Mouse (Mus musculus) forebrain, postnatal 0 days (tissue): ENCODE data around the gene Atp1a2. TPM values are rescaled to one million over a fixed set of nuclear protein-coding genes. Genes with fewer than 3 reads are reported as not detected.

Source experiments
- ATAC-seq: fragments of 200-750 bp; cut with Nextera tagmentation; 2 replicates; pipeline ENCODE4 v1.8.0; 2017; ENCODE audit warnings: mild to moderate bottlenecking, moderate library complexity
- DNase-seq: peaks from one replicate; pipeline ENCODE4 v3.0.0-alpha.2; 2015
- H3K27ac ChIP-seq: fragments of 300-500 bp; sonication (generic); 2 replicates; pipeline ENCODE4 v1.5.1; 2014; ENCODE audit warnings: low read depth, mild to moderate bottlenecking, antibody characterized with exemption, low read length, moderate library complexity, mixed read lengths
- H3K27me3 ChIP-seq: fragments of 300-500 bp; sonication (generic); 2 replicates; pipeline ENCODE4 v1.6.1; 2014; ENCODE audit warnings: mild to moderate bottlenecking, low read length, mixed read lengths; ENCODE audit not compliant: insufficient read depth
- H3K36me3 ChIP-seq: fragments of 300-500 bp; sonication (generic); 2 replicates; pipeline ENCODE4 v1.6.1; 2014; ENCODE audit warnings: mild to moderate bottlenecking, moderate library complexity; ENCODE audit not compliant: insufficient read depth
- H3K4me1 ChIP-seq: fragments of 300-500 bp; sonication (generic); 2 replicates; pipeline ENCODE4 v1.6.1; 2014; ENCODE audit warnings: antibody characterized with exemption; ENCODE audit not compliant: insufficient read depth
- H3K4me2 ChIP-seq: fragments of 300-500 bp; sonication (generic); 2 replicates; pipeline ENCODE4 v1.6.1; 2014; ENCODE audit warnings: low read depth, mild to moderate bottlenecking, moderate library complexity
- H3K4me3 ChIP-seq: fragments of 300-500 bp; sonication (generic); 2 replicates; pipeline ENCODE4 v1.5.1; 2014; ENCODE audit warnings: low read depth, low read length, mixed read lengths
- H3K9ac ChIP-seq: fragments of 300-500 bp; sonication (generic); 2 replicates; pipeline ENCODE4 v1.6.1; 2014; ENCODE audit warnings: mild to moderate bottlenecking
- H3K9me3 ChIP-seq: fragments of 300-500 bp; sonication (generic); 2 replicates; pipeline ENCODE4 v1.6.1; 2016; ENCODE audit warnings: low read length
- CTCF ChIP-seq: sonication (generic); IDR thresholded peaks from 2 replicates; pipeline ENCODE4 v1.5.1; 2016; ENCODE audit warnings: antibody characterized with exemption, control low read depth, low read depth
- WGBS: fragments of 180-500 bp; shearing (Covaris S2); extraction: QIAGEN DNeasy Blood & Tissue Kit; methylation state at CpG from one replicate; pipeline ENCODE4 v1.1.7; 2014; 5-methylcytosine and 5-hydroxymethylcytosine counted together
- polyA plus RNA-seq: library from polyadenylated mRNA; unstranded; fragments of >200 nt; fragmentation: Nextera tagmentation; extraction: Ambion mirVana; gene quantifications from 2 replicates; pipeline ENCODE4 v1.2.1, GENCODE M21; 2015
- total RNA-seq: library from RNA; depleted of rRNA; stranded (reverse); fragments of >200 nt; gene quantifications from 2 replicates; pipeline ENCODE4 v1.2.3, GENCODE M21; 2014

Gene Atp1a2
- total and polyA plus RNA-seq, 2 experiments from 2014 or later = 75.2 to 294 TPM

DNA sequence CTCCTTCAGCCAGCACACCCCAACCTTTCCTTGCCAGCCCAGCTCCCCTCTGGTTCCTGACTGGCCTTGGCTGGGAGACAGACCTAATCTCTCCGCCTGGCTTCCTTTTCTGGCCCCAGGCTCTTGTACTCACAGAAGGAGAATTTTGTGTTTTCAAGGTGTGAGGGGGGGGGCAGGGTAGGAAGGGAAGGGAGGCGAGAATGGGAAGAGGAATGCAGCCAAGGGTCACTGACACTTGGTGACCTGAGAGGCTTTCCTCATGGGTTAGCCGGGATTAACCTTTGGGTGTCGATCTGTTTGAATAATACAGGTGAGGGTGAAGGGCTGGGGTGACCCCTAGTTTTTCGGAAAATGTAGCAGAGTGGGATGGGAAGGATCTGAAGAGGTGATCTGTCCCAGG lies 23.7 kb downstream of the Atp1a2 start:
- H3K36me3 ChIP-seq = no peaks in the 10 kb centered on the region
- no peak overlapping the region for H3K4me2 ChIP-seq
- no peaks in the 10 kb centered on the region for H3K9me3 ChIP-seq
- no peak overlapping the region for H3K9ac ChIP-seq
- ATAC-seq = no peak
- peaks cover 5% of the 10 kb centered on the region; the same call in 1 of the 2 replicates for H3K4me1 ChIP-seq
- no peak overlapping the region for H3K27ac ChIP-seq
- TF ChIP-seq CTCF = no peak
- H3K4me3 ChIP-seq = no peak overlapping the region
- DNase-seq = no peak
- 75% methylated on average over 5 of the region's 5 CpGs for WGBS
- no peaks in the 10 kb centered on the region for H3K27me3 ChIP-seq

DNA sequence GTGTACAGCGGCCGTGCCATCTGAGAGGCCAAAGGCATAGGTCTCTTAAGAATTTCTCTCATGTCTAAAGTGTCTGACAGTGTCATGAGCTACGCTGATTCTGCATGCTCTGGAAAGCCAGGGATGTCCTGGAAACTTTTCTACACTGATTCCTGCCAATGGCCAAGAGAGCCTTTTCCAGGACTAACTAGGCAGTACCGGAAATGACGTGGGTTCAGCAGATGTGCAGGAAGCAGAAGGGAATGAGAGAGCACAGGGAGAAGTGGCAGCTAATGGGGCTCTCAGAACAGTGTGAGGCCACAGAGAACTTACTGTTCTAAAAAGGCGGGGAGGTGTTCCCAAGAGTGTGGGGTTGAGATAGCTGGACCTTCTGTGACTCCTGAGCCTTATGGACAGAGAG lies 24.5 kb downstream of the Atp1a2 start:
- H3K4me3 ChIP-seq = no peak overlapping the region
- H3K9ac ChIP-seq = no peak overlapping the region
- no peaks in the 10 kb centered on the region for H3K36me3 ChIP-seq
- no peak overlapping the region for H3K4me2 ChIP-seq
- 94% methylated on average over 6 of the region's 6 CpGs for WGBS
- no peak for TF ChIP-seq CTCF
- no peaks in the 10 kb centered on the region for H3K27me3 ChIP-seq
- no peaks in the 10 kb centered on the region for H3K9me3 ChIP-seq
- DNase-seq (no peak), ATAC-seq (no peak)
- no peak overlapping the region for H3K27ac ChIP-seq
- H3K4me1 ChIP-seq = peaks cover 5% of the 10 kb centered on the region; the same call in 1 of the 2 replicates

DNA sequence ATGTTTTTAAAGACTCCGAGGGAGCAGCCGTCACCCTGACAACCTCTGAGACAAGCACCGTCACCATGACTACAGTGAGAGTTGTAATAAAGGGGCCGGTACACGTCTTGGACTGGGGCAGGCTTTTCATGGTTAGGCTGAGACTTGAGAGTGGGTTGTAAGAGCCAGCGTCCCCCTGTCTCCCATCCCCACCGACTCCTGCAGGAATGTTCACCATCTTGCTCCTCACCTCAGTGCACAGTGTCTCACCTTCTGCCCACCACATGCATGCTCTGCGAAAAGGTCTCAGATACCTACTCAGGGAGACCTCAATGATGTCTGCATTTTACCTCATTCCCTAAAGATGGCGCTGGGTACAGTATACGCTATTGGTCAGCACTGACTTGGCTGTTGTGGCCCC lies 26.1 kb downstream of the Atp1a2 start:
- Histone ChIP-seq H3K9me3 (no peaks in the 10 kb centered on the region), H3K4me2 (no peak overlapping the region), H3K27me3 (no peaks in the 10 kb centered on the region), H3K9ac (no peak overlapping the region), H3K36me3 (no peaks in the 10 kb centered on the region), H3K27ac (no peak overlapping the region), H3K4me3 (no peak overlapping the region), H3K4me1 (peaks cover 5% of the 10 kb centered on the region; the same call in 1 of the 2 replicates)
- DNase-seq (peak; percentile 52), ATAC-seq (peak; percentile 96)
- WGBS = 33% methylated on average over 10 of the region's 10 CpGs
- TF ChIP-seq CTCF = no peak

DNA sequence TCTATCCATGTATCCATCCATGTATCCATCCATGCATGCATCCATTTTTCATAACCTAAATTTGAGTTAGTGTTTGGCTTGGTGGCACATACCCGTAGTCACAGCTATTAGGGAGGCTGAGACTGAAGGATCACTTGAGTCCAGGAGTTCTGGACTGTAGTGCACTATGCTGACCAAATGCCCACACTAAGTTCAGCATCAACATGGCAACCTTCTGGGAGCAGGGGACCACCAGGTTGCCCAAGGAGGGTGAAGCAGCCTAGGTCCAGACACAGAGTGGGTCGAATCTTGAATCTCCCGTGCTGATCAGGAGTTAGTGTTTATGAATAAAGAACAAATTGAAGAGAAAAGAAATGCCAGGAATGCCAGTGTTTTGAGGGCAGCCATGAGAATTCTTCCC lies 26.7 kb downstream of the Atp1a2 start:
- peak; percentile 38 for ATAC-seq

DNA sequence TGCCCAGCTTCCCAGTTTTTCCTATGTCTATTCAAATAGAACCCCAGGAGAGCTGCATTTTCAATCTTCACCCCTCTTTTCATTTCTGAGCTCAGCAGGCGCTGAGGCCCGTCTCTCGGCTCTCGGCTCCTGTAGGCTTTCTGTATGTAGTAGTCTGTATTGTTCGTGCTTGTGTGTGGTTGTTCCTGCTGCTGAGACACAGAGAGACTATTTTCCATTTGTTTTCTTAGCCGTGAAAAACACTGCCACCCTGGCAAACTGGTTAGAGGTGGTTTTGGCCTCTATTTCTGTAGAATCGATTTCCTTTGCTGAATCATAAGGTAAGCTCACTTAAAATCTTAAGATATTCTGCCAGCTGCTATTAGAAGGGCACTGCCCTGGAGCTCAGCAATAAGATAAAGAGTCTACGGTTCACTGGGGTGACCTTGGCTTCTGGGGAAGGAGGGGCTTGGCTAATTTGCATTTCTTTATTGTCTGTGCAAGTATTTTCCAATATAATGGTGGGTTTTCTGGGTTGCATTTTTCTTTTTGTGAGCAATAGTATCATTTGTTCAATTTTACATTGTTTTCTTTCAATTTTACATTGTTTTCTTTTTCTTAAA lies 36.3 kb downstream of the Atp1a2 start, which contains the start of gene Igsf8:
Gene Igsf8 (plus strand): TSS at position 165 of the 602 bp plus-strand sequence.
- no peaks in the 10 kb centered on the region for H3K9me3 ChIP-seq
- no peak within 1 kb of the TSS for H3K9ac ChIP-seq
- no peak for ATAC-seq
- H3K27me3 ChIP-seq = no peaks in the 10 kb centered on the region
- no peak within 1 kb of the TSS for H3K4me2 ChIP-seq
- H3K36me3 ChIP-seq = no peaks in the 10 kb centered on the region
- no peaks in the 10 kb centered on the region for H3K4me1 ChIP-seq
- H3K27ac ChIP-seq = no peak within 1 kb of the TSS
- WGBS = 12% methylated on average over 8 of the region's 8 CpGs
- H3K4me3 ChIP-seq = no peak within 1 kb of the TSS
- DNase-seq = no peak
- TF ChIP-seq CTCF = no peak

More for the DNA sequence above, 26.7 kb downstream of the Atp1a2 start:
- H3K27me3 ChIP-seq = no peaks in the 10 kb centered on the region
- no peak overlapping the region for H3K4me3 ChIP-seq
- DNase-seq = no peak
- no peak for TF ChIP-seq CTCF
- H3K27ac ChIP-seq = 0 out of 2 replicates have a peak overlapping the region, but pooled peaks have one; percentile 45
- H3K4me1 ChIP-seq = peaks cover 5% of the 10 kb centered on the region; the same call in 1 of the 2 replicates
- no peaks in the 10 kb centered on the region for H3K36me3 ChIP-seq
- H3K9me3 ChIP-seq = no peaks in the 10 kb centered on the region
- WGBS = 59% methylated on average over 3 of the region's 3 CpGs
- H3K4me2 ChIP-seq = no peak overlapping the region
- no peak overlapping the region for H3K9ac ChIP-seq

DNA sequence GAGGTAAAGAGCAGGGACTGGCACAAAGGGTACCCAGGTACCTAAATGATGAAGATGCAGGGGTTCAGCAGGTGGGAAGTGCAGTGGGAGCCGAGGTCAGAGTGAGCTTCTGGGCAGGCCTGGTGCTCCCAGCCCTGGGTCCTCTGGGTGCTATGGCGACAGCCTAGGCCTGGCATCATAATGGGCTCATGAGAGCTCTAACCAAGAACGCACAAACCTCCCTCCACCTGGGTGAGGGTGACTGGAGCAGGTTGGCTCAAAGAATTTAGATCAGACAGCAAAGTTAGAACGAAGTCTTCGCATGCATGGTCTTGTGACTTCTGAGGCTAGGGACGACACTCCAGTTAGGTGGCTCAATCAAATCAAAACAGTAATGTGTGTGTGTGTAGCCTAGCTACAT lies 39.5 kb downstream of the Atp1a2 start, which contains the start of gene Atp1a4:
Gene Atp1a4 (minus strand): TSS at position 101 of the 400 bp plus-strand sequence.
- TF ChIP-seq CTCF = no peak
- H3K9ac ChIP-seq = no peak within 1 kb of the TSS
- H3K4me2 ChIP-seq = no peak within 1 kb of the TSS
- H3K4me1 ChIP-seq = no peaks in the 10 kb centered on the region
- H3K36me3 ChIP-seq = no peaks in the 10 kb centered on the region
- 84% methylated on average over 6 of the region's 6 CpGs for WGBS
- no peak within 1 kb of the TSS for H3K27ac ChIP-seq
- H3K9me3 ChIP-seq = no peaks in the 10 kb centered on the region
- no peak within 1 kb of the TSS for H3K4me3 ChIP-seq
- no peaks in the 10 kb centered on the region for H3K27me3 ChIP-seq
- no peak for ATAC-seq
- DNase-seq = no peak

DNA sequence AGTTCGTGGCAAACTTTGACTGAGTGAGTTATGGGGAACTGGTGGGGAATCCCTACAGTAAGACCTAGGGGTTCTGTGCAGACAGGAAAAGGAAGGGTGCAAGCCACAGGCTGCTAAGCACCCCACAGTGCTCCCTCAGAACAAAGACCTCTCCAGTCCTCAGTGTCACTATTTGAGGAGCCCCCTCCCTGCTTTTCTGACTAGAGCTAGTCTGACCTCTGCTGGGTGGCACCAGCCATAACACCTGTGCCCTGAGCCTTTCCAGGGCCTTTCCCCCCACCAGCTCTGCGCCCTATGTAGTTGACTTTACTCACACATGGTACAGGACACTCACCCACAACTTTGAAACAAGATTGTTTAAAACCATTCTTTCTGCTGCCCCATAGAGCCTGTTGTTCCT lies 50.2 kb downstream of the Atp1a2 start:
- TF ChIP-seq CTCF = peak; percentile 61
- WGBS = 37% methylated on average over 2 of the region's 2 CpGs
- Histone ChIP-seq H3K27me3 (no peaks in the 10 kb centered on the region), H3K4me3 (no peak overlapping the region), H3K4me1 (no peaks in the 10 kb centered on the region), H3K9me3 (no peaks in the 10 kb centered on the region), H3K27ac (no peak overlapping the region), H3K4me2 (no peak overlapping the region), H3K36me3 (no peaks in the 10 kb centered on the region), H3K9ac (no peak overlapping the region)
- DNase-seq (peak; percentile 26), ATAC-seq (peak; percentile 76)
